Mouse (Mus musculus) adipocyte (in vitro differentiated cells): ENCODE results near the gene Zdhhc14.
"Not testable (repeated sequence)": the region's sequence is repeated elsewhere in the genome, so short reads cannot be mapped to it uniquely, and the experiment has no call there.

ENCODE experiments used
- DNase-seq: peaks from one replicate; pipeline ENCODE4 v3.0.0-alpha.2; 2016; ENCODE audit warnings: low spot score

Zdhhc14 gene

DNA sequence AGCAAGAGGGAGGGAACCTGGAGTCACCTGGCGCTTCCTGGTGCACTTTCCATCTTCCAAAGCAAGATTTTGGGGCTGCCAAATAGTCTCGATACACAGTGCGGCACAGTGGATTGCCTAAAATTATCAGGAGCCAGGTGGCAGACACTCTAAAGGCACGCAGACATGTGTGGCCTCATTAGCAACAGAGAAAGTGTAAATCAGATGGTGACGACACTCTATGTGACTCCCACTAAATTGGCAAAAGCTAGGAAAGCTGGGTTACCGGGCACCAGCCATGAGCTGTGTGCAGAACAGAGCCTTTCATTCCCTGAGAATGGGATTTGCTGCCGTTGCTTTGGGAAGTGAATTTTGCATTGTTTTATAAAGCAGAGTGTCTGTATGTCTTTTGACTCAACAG, 115.0 kb downstream of the Zdhhc14 start:
- DNase-seq = no peak

DNA sequence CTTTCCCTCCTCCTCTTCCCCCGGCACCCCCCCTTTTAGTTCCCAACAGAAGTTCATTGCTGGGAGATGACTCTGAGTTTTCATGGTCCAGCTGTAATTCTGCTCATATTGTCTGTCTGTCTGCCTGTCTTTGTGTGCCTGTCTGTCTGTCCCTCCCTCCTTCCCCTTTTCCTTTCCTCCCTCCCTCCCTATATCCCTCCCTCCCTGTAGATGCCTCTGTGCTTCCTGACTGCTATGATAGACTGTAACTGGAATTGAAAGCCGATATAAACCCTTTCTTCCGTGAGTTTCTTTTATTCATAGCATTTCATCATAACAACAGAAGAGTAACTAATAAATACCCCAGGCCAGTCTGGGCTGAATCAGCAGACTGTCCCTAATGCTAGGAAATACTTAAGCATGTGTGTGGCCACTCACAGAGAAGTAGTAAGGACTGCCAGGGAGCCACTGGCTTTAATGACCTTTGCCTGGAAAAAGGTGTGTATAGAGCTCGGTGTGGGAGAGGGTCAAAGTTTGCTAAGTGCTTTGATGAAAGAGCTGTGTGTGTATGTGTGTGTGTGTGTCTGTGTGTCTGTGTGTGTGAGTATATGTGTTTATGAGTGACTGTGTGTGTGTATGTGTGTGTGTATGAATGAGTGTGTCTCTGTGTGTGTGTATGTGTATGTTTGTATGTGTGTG, 117.7 kb downstream of the Zdhhc14 start:
- no peak for DNase-seq

DNA sequence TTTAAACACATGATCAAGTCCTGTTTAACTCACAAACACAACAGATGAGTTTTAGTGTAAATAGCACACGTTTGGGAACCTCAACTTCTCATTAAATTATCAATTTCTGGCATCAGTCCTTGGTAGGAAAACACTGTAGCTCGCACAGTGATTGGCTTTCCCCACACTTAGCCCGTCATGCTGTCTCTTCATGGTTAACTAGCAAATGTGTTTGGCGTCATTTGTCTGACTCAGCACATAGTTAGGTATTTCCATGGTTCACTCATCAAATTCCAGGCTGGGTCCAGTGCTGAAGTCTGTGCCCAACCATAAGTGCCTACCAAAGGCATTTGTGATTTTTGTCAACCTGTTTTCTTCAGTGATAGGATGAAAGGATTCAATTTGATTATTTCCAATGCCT, 119.9 kb downstream of the Zdhhc14 start:
- DNase-seq = no peak

DNA sequence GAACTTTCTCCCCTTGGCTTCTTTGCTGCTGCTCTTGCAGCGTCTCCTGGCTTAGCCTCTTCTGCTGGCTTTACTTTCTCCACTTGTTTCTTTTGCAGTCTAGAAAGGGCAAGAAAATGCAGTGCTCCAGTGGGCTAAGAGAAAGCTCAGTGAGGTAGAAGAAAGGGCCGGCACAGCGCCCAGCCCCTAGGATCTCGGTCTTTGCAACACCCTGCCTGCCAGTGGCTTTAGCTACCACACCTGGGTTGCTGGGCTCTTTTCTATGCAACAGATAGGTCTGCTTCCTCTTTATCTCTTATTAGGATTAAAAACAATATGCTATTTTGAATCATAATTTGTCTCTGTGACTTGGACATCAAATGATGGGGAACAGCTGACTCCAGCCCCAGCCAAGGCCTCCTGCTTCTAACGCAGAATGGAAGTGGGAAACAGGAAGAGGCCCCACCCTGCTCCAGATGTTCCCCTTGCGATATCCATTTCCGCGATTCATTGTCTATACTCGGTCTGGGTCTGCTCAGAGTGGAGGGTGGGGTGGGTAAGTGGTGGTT, 122.5 kb downstream of the Zdhhc14 start:
- no peak for DNase-seq

DNA sequence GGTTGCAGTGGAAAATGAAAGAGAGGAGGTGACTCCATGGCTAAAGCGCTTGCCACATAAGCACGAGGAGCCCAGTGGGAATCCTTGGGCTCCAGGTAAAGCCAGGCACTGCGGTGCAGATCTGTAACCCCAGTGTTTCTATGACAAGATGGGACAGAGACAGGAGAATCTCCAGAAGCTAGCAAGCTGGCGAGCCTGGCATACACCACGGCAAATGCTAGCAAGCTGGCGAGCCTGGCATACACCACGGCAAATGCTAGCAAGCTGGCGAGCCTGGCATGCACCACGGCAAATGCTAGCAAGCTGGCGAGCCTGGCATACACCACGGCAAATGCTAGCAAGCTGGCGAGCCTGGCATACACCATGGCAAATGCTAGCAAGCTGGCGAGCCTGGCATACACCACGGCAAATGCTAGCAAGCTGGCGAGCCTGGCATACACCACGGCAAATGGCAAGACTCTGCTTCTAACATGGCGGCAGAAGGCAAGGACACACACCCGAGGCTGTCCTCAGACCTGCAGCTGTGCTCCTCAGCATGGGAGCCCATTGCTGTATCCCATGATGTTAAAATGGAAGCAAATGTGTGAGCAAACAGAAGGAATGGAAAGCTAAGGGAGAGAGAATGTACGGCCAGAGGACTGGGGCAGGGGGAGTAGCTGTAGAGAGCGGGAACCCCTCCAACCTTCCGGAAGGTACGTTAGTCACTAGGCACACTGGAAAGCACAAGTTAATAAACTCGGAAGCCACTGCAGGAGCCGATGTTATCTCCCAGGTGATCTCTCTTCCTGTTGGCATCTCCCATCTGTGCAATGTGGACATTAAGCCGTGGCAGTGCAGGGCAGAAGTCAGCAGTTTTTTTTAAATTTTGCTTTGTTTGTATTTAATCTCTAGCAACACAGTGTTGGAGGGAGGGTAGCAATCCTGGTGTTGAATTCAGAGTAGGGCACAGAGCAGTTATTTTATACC, 129.6 kb downstream of the Zdhhc14 start:
- no peak for DNase-seq

DNA sequence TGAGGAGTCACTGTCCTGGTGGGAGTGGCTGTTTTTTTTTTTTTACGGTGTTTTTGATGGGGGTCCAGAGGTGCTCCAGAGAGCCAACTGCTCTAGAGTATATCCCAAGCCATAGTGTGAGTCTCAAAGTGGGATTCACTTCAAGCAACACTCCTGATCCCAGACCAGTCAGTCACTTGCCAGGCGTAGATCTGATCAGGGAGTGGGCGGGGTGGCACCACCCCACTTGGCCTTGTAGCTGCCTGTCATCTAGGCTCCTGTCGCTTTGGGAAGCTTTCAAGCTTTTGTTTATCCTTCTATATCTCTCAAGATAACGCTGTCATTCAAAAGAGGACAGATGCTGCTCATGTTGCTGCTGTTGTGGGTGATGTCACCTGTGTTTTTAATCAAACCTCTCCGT, 130.4 kb downstream of the Zdhhc14 start:
- no peak for DNase-seq

DNA sequence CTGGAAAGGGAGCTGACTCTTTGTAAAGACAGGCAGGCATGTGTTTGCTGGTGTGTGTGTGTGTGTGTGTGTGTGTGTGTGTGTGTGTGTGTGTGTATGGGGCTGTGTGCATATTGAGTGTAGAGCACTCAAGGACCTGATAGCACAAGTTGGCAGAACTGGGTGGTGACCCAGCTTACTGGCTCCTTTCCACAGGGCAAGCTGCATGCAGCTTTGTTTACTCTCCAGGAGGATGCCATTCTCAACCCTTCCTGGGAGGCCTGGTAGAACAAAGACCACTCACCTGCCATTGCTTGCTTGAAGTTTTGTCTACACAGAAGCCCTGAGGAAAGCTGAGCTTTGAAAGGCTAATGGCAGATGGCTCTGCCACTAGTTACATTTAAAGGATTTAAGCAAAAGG, 130.8 kb downstream of the Zdhhc14 start:
- no peak for DNase-seq

DNA sequence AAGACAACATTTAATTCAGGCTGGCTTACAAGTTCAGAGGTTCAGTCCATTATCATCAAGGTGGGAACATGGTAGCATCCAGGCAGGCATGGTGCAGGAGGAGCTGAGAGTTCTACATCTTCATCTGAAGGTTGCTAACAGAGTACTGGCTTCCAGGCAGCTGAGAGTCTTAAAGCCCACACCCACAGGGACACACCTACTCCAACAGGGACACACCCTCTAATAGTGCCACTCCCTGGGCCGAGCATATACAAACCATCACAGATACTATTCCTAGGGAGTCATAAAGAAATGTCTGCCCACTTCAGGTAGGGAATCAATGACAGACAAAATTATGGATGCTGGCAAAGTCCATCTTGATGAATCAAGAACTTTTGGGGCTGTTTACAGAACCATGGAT, 132.5 kb downstream of the Zdhhc14 start:
- DNase-seq = not testable (repeated sequence)

DNA sequence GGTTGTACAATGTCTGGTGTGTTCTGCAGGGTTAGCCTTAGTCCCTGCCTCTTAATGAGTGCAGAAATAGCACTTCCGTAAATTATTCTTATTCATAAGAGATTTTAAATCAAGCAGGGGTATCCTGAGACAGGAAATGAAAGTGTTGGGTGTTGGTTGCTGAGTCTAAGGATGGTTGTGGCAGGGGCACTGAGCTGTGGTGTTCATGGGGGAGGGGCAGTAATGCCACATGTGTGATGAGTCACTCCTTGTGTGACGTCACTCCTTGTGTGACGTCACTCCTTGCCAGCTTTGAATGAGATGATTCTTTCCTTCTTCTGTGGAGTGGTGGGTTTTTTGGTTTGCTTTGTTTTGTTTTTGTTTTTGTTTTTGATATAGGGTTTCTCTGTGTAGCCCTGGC, 134.0 kb downstream of the Zdhhc14 start:
- DNase-seq = no peak

DNA sequence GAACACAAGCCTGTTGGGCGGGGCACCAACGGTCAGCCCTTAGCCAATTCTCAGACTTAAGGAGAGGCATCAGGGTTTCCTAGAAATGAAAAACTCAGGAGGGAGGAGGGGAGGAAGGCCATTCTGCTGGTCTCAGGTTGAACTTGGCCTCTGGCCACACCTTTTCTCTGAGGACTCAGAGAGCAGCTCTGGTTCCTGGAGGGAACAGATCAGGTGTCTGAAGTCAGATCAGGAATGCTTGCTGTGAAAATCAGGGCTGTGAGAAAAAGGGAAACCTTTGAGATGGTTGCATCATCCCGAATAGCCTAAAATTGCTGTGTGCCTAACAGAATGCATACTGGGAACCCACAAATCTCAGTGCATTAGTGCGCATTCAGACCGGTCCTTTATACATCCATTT, 135.3 kb downstream of the Zdhhc14 start:
- no peak for DNase-seq

DNA sequence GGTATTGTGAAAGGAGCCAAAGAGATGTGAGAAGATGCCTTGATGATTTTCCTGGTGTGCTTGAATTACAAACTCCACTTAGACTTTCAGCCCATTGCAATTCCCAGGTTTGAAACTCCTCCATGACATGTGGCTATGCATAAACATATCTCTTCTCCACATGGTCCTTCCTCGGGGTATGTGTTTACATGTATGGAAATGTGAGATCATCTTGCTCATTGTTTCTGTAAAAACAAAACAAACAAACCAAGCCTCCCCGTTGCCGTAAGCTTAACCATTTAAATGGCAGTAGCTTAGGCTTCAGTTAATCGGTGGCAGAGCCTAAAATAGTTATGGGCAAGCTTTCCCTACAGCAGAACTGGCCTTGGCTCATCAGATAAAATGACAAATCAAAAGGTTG, 137.3 kb downstream of the Zdhhc14 start:
- no peak for DNase-seq

DNA sequence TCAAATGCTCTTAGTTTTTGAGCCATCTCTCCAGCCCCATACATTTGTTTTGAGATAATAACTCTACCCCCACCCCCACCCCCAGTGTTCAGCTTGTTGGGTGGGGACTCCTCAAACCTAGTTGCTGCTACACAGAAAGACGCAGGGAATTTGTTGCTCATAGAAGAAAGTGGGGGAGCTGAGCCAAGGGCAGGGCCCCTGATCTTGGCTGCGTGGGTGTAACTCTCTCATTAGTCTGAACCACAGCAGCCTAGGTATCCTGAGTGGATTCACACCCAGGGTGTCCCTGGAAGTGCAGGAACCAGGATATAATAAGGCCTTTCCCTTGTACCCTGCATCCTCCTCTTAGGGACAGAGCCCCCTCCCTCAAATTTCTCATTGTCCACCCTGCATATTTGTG, 142.9 kb downstream of the Zdhhc14 start:
- DNase-seq = no peak

DNA sequence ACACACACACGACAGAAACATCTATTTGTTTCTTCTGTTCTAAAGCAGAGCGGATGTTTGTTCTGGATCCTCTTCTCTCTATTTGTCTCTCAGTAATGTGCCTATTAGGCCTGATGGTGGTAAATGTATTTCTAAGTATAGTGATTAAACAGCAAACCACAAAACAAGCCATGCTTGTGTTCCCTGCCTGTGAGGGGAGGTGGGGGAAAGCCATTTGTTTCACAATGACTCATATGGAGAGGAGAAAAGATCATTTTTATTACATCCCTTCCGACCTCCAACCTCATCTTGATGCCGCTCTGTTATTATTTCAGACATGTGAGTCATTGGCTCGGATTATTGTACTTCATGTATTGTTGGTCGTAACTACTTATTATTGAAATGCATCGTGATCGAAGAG, 149.1 kb downstream of the Zdhhc14 start:
- DNase-seq = no peak

DNA sequence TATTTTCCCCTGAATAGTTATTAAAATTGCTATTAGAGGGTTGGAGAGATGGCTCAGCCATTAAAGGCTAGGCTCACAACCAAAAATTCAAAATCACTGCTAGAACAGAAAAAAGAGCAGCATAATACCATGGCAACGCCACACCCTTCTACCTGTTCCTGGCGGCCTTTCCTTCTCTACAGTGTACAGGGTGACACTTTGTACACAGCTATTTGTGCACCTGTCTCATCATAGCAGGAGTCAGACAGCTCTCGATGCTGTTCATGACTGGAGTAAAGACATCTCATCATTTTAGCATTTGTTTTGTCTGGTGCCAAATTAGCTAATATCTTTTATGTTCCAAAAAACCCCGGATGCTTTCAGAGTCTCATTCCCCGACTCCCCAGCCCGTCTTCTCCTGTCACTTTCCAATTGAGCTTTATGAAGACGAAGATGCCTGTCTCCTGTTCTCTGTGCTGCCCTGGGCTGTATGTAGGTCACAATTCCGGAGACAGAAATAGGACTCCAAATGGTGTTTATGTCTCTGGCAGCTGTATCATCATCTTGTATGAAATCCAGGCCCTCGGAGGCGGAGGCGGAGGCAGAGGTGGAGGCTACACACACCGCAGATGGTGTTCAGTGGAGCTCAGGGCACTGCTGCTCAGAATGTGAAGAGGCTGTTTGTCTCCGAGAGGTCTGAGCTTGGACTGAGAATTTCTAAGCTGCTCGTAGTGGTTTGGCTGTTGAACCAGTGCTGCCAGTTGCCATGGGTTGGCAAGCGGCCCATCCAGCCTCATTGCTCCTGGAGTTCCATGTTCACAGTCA, 150.8 kb downstream of the Zdhhc14 start:
- no peak for DNase-seq

DNA sequence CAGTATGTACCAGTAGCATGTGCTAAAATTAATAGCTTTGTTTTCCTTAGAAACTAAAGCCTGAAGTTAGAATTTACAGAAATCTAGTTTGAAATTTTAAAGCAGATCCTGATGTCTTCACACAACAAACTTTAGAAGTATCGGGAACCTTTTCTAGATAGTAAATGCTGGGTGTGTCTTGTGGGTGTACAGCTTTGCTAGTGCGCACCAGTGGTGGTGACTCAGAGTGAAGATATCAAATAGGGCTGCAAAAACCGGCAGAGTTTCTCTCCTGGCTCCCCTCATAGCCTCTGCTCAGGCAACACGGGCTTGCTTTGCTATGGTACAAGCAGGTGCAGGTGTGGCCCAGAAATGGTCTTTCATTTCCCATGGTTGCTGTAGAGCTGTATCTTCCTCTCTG, 157.8 kb downstream of the Zdhhc14 start:
- DNase-seq = no peak

DNA sequence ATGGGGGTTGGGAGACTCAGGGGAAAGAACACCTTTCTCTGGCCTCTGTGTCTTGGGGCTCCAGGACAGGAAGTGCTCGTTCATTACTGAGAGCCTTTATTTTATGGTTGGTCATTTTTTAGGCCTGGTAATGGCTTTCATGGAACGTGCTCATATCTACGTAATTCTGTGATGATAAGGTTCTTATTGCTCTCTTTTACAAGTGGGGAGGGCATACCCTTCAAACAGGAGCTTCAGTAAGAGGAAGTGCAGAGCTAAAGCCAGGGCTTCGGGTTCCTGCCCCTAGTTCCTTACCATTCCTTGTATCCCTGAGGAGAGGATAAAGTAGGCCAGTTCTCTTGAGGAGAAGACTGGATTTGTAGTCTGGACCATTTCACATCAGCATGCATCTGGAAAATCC, 158.3 kb downstream of the Zdhhc14 start:
- DNase-seq = no peak

DNA sequence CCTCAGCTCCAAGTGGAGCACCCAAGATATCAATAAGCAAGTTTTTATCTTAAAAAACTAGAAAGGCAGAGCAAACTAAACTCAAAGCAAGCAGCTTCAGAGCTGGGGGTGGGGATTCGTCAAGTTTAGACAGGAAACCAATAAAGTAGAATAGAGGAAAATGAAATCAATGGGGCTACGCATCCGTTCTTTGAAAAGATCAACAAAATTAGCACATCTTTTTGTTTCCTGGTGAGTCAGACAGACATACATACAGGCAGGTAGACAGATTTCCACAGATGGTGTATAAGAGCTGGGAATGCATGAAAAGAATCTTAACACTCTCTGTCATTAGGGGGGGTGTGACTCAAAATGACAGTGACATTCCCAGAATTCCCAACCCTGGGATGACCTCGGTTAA, 159.2 kb downstream of the Zdhhc14 start:
- DNase-seq = no peak

DNA sequence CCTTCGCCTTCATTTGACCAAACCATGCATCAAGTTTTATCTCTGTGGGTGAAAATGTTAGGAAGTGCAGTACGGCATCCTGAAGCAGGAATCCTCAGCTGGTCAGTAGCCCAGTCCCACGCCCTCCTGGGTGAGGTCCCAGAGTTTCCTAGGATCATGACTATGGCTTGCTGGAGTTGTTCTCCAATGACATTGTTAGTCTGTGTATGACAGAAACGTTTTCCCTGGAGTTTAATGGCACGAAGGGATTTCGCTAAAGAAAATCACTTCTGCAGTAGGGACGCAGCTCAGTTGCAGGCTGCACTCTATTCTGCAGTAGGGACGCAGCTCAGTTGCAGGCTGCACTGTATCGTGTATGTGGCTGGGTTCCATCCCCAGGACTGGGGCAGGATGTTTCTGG, 161.6 kb downstream of the Zdhhc14 start:
- DNase-seq = no peak

DNA sequence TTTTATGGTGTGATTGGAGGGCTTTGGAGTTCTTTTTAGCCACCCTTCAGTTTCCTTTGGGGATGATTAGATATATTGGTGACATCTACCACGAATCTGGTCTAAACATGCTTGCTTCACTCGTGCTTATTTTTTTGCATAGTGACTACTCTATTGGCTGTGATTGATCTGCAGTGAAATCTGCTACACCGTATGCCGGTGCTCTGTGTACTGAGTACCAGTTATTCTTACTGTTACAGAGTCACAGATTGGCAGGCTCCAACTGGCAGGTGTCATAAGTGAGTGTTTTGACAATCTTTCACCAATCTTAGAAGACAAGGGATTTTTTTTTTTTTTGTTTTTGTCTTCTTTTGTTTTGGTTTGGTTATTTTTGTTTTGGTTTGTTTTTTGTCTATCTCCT, 163.2 kb downstream of the Zdhhc14 start:
- no peak for DNase-seq

DNA sequence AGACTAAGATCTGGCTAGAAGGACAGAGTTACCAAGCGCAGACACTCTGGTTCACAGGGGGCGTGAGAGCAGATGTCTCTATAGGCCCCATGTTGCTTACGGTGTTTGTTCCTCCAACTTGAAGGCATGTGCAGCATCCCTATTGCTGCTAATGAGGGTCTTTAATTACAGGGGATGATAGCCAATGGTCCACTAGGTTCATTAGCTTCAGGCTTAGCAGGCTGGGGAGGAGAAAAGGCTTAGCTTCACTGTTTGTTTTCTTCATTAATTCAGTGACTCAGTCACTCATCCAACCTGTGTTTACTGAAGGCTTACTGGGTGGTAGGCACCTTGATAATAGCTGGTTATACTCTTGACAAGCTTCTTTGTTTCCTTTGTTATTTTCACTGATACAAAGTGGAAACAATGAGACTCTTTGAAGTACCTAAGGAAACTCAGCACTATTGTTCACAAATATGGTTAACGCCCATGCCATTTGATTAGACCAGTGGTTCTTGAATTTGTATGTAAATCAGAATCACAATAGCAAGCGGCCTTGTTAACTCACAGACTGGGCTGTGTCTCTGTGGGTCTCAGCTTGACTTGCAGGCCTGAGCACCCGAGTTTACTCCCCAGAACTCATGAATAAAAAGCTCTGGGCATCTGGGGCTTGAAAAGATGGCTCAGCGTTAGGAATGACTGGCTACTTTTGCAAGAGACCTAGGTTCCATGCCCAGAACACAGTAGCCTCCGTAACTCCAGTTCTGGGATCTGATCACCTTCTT, 168.1 kb downstream of the Zdhhc14 start:
- no peak for DNase-seq

DNA sequence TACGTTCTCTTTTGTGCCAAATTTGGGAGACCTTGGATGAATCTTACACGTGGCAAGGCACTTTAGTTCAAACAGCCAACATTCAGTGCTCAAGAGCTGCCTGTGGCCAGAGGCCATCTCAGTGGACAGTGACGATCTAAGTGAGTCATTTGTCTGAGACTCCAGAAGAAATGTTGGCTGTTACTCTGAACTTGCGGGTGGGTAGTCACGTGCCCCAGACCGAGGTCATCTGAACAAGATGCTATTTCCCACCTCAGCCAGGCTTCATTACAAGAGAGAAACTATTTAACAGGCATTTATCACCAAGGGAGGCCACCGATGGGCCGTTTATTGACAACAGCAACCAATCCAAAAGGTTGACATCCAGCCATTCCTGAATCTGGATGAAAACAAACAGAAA, 174.3 kb downstream of the Zdhhc14 start:
- no peak for DNase-seq

DNA sequence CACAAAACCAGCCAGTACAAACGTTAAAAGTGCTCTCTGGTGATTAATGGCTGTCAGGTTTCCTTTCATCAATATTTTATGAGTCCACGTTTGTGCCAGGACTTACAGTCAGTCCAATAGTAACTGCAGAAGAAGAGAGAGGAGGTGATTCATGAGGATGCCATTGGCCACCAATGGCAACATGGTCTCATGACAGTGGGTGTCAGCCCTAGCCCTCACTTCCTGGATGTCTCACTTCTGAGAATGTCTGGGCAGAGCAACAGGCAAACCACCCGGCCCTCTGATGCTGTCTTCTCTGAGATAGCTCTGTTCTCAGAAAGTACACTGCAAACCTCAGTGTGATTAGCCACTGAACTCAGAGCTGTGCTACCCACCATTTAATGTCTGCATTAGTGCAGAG, 176.1 kb downstream of the Zdhhc14 start:
- DNase-seq = no peak
